Mouse (Mus musculus) embryonic facial prominence, embryonic 13.5 days (tissue): ENCODE data around the gene Klhdc1. TPM values are rescaled to one million over a fixed set of nuclear protein-coding genes. Genes with fewer than 3 reads are reported as not detected.

Experiments used
- ATAC-seq: fragments of 200-750 bp; cut with Nextera tagmentation; 2 replicates; pipeline ENCODE4 v1.8.0; 2017; ENCODE audit warnings: low read depth; ENCODE audit not compliant: insufficient number of reproducible peaks, insufficient read depth, low FRiP score, low TSS enrichment
- H3K27ac ChIP-seq: fragments of 300-500 bp; sonication (generic); 2 replicates; pipeline ENCODE4 v1.5.1; 2015; ENCODE audit warnings: moderate library complexity, mild to moderate bottlenecking, inconsistent platforms
- H3K27me3 ChIP-seq: fragments of 300-500 bp; sonication (generic); 2 replicates; pipeline ENCODE4 v1.6.1; 2015; ENCODE audit warnings: mild to moderate bottlenecking, inconsistent platforms
- H3K36me3 ChIP-seq: fragments of 300-500 bp; sonication (generic); 2 replicates; pipeline ENCODE4 v1.6.1; 2015; ENCODE audit warnings: mild to moderate bottlenecking, inconsistent platforms
- H3K4me1 ChIP-seq: fragments of 300-500 bp; sonication (generic); 2 replicates; pipeline ENCODE4 v1.6.1; 2015; ENCODE audit warnings: inconsistent platforms
- H3K4me2 ChIP-seq: fragments of 300-500 bp; sonication (generic); 2 replicates; pipeline ENCODE4 v1.6.1; 2015; ENCODE audit warnings: moderate library complexity, mild to moderate bottlenecking, inconsistent platforms
- H3K4me3 ChIP-seq: fragments of 300-500 bp; sonication (generic); 2 replicates; pipeline ENCODE4 v1.5.1; 2015; ENCODE audit warnings: mild to moderate bottlenecking, inconsistent platforms
- H3K9ac ChIP-seq: fragments of 300-500 bp; sonication (generic); 2 replicates; pipeline ENCODE4 v1.6.1; 2015; ENCODE audit warnings: mild to moderate bottlenecking, inconsistent platforms
- H3K9me3 ChIP-seq: fragments of 300-500 bp; sonication (generic); 2 replicates; pipeline ENCODE4 v1.6.1; 2016; ENCODE audit warnings: inconsistent platforms
- WGBS: fragments of 180-500 bp; shearing (Covaris S2); methylation state at CpG from one replicate; pipeline ENCODE4 v1.1.7; 2015; ENCODE audit warnings: mixed read lengths; 5-methylcytosine and 5-hydroxymethylcytosine counted together
- polyA plus RNA-seq: library from polyadenylated mRNA; unstranded; fragments of >200 nt; fragmentation: Nextera tagmentation; extraction: Ambion mirVana; gene quantifications from 2 replicates; pipeline ENCODE4 v1.2.1, GENCODE M21; 2015

The Klhdc1 gene
- polyA plus RNA-seq, 1 experiment from 2014 or later: 10.5 TPM

DNA sequence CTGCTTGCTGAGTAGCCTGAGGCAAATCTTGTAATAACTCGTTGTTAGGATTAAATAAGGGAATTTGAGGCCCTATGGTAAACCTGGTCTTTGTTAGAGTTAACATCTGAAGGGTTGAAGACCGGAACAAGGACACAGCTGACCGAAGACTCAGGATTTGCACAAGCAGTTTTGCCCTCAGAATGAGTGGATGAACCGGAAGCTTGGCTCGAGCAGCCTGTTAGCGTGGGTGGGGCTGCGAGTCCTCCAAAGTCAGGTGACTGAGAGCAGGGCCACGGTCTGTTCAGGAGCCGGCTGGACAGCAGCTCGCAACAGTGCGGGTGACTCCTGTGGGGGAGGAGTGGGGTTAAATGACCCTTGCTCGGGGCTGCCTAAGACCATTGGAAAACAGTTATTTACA lies 58.3 kb downstream of the Klhdc1 start:
- no peak overlapping the region; the same call in 1 of the 2 replicates for H3K9ac ChIP-seq
- ATAC-seq: no peak
- H3K36me3 ChIP-seq: peaks cover 38% of the 10 kb centered on the region
- WGBS: 34% methylated on average over 12 of the region's 12 CpGs
- no peaks in the 10 kb centered on the region for H3K27me3 ChIP-seq
- H3K9me3 ChIP-seq: no peaks in the 10 kb centered on the region
- peaks cover 28% of the 10 kb centered on the region for H3K4me1 ChIP-seq
- peak overlapping the region; percentile 16; the same call in 1 of the 2 replicates for H3K4me3 ChIP-seq
- peak overlapping the region; percentile 39; the same call in 1 of the 2 replicates for H3K27ac ChIP-seq
- H3K4me2 ChIP-seq: peak overlapping the region; percentile 73

DNA sequence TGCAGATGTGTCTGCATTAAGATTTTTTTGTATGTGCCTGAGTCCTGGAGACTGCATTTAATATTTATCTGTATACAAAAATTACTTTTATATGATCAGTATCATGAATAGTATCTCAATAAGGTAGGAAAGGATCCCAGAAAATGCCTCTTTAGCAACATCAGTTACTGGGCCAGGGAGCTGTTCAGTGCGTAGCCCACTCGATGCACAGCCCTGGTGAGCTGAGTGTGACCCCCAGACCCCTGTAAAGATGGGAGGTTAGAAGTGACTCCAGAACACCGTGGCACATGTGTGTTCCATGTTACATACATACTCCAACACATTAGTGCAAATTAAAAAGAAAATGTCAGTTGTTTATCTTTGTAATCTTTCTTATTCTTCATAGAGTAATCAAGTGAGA lies 58.9 kb downstream of the Klhdc1 start:
- H3K27ac ChIP-seq: no peak overlapping the region
- no peak overlapping the region for H3K4me3 ChIP-seq
- no peaks in the 10 kb centered on the region for H3K9me3 ChIP-seq
- peaks cover 42% of the 10 kb centered on the region for H3K36me3 ChIP-seq
- no peak overlapping the region for H3K4me2 ChIP-seq
- peaks cover 28% of the 10 kb centered on the region for H3K4me1 ChIP-seq
- no peak overlapping the region for H3K9ac ChIP-seq
- ATAC-seq: no peak
- 74% methylated on average over 3 of the region's 3 CpGs for WGBS
- H3K27me3 ChIP-seq: no peaks in the 10 kb centered on the region

DNA sequence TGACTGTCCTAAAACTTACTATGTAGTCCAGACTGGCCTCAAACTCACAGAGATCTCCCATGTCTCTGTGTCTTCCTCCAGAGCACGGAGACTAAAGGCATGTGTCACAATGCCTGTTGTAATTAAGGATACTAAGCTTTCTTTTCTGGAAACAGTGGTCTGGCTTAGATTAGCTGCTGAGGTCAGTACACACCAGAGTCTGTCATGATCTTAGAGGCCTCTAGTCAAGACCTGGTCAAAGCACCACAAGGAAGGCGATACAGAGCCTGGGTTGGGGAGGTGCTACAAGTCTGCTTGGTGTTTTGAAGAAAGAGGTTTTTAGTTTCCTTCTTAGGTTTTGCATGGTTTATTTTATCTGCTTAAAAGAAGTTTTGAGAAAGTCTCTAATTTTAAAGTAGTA lies 59.4 kb downstream of the Klhdc1 start:
- Histone ChIP-seq H3K4me2 (no peak overlapping the region), H3K27ac (no peak overlapping the region), H3K4me3 (no peak overlapping the region), H3K36me3 (peaks cover 48% of the 10 kb centered on the region), H3K9me3 (no peaks in the 10 kb centered on the region), H3K27me3 (no peaks in the 10 kb centered on the region), H3K4me1 (peaks cover 28% of the 10 kb centered on the region), H3K9ac (no peak overlapping the region)
- ATAC-seq: no peak
- 58% methylated on average over 2 of the region's 2 CpGs for WGBS

DNA sequence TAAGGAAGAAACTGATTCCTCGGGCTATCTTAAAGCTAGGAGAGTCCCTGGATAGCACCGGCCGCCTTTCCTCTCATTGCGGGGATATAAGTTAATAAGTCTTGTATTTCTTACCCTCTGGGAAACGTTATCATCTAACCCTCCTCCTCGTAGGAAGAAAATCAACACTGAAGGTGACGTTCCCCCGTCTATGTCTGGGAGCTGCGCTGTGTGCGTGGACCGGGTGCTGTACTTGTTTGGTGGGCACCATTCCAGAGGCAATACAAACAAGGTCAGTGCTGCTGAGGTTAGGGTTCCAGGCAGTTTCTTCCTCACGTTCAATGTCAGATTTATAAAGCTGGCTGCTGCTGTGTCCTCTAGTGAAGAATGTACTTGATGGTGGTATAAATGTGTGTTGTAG lies 61.2 kb downstream of the Klhdc1 start:
- H3K27ac ChIP-seq: no peak overlapping the region
- H3K4me2 ChIP-seq: no peak overlapping the region
- H3K36me3 ChIP-seq: peaks cover 66% of the 10 kb centered on the region
- WGBS: 94% methylated on average over 12 of the region's 12 CpGs
- no peak for ATAC-seq
- H3K9ac ChIP-seq: no peak overlapping the region
- no peaks in the 10 kb centered on the region for H3K9me3 ChIP-seq
- H3K4me3 ChIP-seq: no peak overlapping the region
- H3K27me3 ChIP-seq: no peaks in the 10 kb centered on the region
- peaks cover 21% of the 10 kb centered on the region for H3K4me1 ChIP-seq

DNA sequence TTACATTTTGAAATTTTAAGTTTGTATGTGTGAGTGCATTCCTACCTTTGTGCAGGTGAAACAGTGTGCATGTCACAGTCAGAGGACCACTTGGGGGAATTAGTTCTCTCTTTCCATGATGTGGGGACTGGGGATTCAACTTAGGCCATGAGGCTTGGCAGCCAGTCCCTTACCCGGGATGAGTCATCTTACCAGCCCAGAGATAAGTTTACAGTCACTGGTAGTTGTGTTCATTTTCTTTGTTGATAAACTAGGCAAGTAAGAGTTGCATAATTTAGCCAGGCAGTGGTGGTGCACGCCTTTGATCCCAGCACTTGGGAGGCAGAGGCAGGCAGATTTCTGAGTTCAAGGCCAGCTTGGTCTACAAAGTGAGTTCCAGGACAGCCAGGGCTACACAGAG lies 63.1 kb downstream of the Klhdc1 start:
- 88% methylated on average over 2 of the region's 2 CpGs for WGBS
- Histone ChIP-seq H3K27ac (no peak overlapping the region), H3K36me3 (peaks cover 84% of the 10 kb centered on the region), H3K27me3 (no peaks in the 10 kb centered on the region), H3K9me3 (no peaks in the 10 kb centered on the region), H3K9ac (no peak overlapping the region), H3K4me3 (no peak overlapping the region), H3K4me1 (peaks cover 6% of the 10 kb centered on the region), H3K4me2 (no peak overlapping the region)
- no peak for ATAC-seq

DNA sequence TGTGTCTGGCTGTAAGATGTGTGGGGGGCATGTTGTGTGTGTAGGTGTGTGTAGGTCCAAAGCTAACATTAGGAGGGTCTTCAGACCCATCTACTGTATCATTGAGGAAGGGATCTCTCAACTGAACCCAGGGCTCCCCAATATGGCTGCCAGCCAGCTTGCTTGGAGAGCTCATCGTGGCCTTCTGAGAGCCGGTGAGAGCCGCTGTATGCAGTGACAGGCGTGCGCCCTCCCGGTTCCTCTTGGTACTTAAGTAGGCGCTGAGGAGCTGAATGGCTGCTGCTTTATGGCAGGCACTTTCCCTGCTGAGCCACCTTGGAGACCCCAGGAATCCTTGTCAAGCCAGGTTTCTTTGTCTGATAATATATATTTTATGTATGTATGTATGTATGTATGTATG lies 65.4 kb downstream of the Klhdc1 start:
- H3K27me3 ChIP-seq: no peaks in the 10 kb centered on the region
- no peak overlapping the region for H3K4me3 ChIP-seq
- no peak for ATAC-seq
- H3K9me3 ChIP-seq: no peaks in the 10 kb centered on the region
- H3K27ac ChIP-seq: no peak overlapping the region
- 96% methylated on average over 7 of the region's 7 CpGs for WGBS
- H3K4me2 ChIP-seq: no peak overlapping the region
- H3K4me1 ChIP-seq: no peaks in the 10 kb centered on the region
- no peak overlapping the region for H3K9ac ChIP-seq
- peaks cover 93% of the 10 kb centered on the region for H3K36me3 ChIP-seq

DNA sequence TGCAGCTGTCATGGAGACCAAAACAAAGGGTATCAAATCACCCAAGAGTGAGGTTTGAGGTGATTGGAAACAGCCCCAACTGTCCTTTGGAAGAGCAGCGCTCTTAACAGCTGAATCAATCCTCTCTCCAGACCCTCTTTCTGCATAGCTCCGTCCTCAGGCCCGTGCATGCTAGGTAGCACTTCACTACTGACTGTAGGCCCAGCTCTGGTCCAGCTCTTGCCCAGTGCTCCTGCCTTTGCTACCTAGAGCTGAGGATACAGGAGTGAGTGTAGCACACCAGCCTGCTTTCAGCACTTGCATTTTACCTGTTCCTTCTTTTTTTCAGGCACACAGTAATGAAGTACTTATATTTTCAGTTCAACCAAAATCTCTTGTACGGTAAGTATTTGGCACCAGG lies 68.7 kb downstream of the Klhdc1 start:
- no peak overlapping the region for H3K4me3 ChIP-seq
- H3K9ac ChIP-seq: no peak overlapping the region
- no peaks in the 10 kb centered on the region for H3K4me1 ChIP-seq
- H3K27ac ChIP-seq: no peak overlapping the region
- peaks cover 90% of the 10 kb centered on the region for H3K36me3 ChIP-seq
- WGBS: 84% methylated on average over 4 of the region's 4 CpGs
- no peaks in the 10 kb centered on the region for H3K9me3 ChIP-seq
- no peak overlapping the region for H3K4me2 ChIP-seq
- H3K27me3 ChIP-seq: no peaks in the 10 kb centered on the region
- ATAC-seq: no peak

DNA sequence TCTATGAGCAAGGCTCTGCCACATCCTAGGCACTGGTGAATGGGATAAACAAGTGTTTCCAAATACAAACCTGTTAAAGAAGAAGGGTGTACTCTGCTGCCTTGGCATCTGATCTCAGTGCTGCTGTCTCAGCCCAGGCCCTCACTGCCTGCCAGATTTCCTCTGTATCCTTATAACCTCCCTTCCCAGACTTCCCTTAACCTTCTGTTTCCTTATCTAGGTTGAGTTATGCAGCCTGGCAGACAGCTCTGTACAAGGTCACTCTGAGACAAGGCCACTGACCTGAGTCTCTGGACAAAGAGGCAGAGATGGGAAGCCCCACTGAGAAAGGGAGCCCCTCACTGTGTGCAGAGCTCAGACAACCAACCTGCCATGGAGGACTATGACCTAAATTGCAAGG lies 77.5 kb downstream of the Klhdc1 start:
- no peak overlapping the region for H3K9ac ChIP-seq
- no peak overlapping the region for H3K4me2 ChIP-seq
- no peaks in the 10 kb centered on the region for H3K27me3 ChIP-seq
- peaks cover 80% of the 10 kb centered on the region for H3K36me3 ChIP-seq
- no peaks in the 10 kb centered on the region for H3K4me1 ChIP-seq
- no peak for ATAC-seq
- no peak overlapping the region for H3K27ac ChIP-seq
- H3K9me3 ChIP-seq: no peaks in the 10 kb centered on the region
- H3K4me3 ChIP-seq: no peak overlapping the region

DNA sequence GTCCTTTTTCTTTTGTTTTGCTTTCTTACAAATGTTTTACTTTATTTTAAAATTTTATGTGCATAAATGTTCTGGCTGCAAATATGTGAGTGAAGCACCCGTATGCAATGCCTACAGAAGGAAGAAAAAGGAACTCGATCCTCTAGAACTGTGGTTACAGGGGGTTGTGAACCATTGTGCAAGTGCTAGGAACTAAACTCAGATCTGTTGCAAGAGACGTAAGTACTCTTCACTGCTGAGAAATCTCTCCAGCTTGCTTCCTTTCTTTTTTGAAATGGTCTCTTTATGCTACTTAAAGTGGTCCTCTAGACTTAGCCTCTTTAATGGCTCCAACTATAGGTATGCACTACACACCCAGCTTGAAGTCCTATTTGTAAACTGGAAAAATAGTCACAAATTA lies 90.2 kb downstream of the Klhdc1 start:
- ATAC-seq: no peak
- Histone ChIP-seq H3K27me3 (no peaks in the 10 kb centered on the region), H3K4me1 (no peaks in the 10 kb centered on the region), H3K9me3 (no peaks in the 10 kb centered on the region), H3K36me3 (peaks cover 72% of the 10 kb centered on the region), H3K9ac (no peak overlapping the region), H3K27ac (no peak overlapping the region), H3K4me3 (no peak overlapping the region), H3K4me2 (no peak overlapping the region)
- WGBS: 90% methylated on average over 3 of the region's 3 CpGs

DNA sequence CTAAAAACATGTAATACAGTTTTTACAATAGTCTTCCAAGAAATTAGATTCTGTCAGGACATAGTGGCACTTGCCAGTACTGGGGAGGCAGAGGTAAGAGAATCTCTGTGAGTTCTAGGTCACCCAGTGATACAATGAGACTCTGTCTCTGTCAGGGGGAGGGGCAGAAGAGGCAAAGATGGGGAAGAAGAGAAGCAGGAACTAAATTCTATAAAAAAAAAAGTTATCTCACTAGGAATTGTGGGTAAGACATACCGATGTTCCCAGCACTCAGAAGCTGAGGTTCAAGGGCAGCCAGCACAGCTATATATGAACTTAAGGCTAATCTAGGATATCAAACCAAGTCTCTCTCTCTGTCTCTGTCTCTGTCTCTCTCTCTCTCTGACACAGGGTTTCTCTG lies 91.2 kb downstream of the Klhdc1 start:
- H3K4me2 ChIP-seq: no peak overlapping the region
- peaks cover 74% of the 10 kb centered on the region for H3K36me3 ChIP-seq
- H3K9me3 ChIP-seq: no peaks in the 10 kb centered on the region
- no peak for ATAC-seq
- H3K4me3 ChIP-seq: no peak overlapping the region
- no peaks in the 10 kb centered on the region for H3K4me1 ChIP-seq
- no peak overlapping the region for H3K27ac ChIP-seq
- no peaks in the 10 kb centered on the region for H3K27me3 ChIP-seq
- no peak overlapping the region for H3K9ac ChIP-seq
- 82% methylated on average over 1 of the region's 1 CpGs for WGBS

DNA sequence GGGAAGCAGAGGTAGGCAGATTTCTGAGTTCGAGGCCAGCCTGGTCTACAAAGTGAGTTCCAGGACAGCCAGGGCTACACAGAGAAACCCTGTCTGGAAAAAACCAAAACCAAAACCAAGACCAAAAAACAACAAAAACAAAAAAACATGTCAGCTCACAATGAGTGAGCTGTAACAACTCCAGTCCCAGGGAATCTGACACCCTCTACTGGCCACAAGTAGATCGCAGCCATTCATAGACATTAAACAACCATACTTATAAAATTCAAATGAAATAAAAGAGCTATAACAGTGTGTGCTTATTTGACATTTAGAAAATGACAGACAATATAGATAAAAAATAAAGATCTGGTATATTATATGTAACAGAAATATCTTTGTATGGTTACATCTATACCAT lies 92.6 kb downstream of the Klhdc1 start:
- no peak overlapping the region for H3K9ac ChIP-seq
- H3K27me3 ChIP-seq: no peaks in the 10 kb centered on the region
- no peak overlapping the region for H3K27ac ChIP-seq
- no peaks in the 10 kb centered on the region for H3K4me1 ChIP-seq
- ATAC-seq: no peak
- H3K4me3 ChIP-seq: no peak overlapping the region
- H3K4me2 ChIP-seq: no peak overlapping the region
- peaks cover 71% of the 10 kb centered on the region for H3K36me3 ChIP-seq
- 81% methylated on average over 2 of the region's 2 CpGs for WGBS
- H3K9me3 ChIP-seq: no peaks in the 10 kb centered on the region
